Mouse (Mus musculus) embryonic fibroblast, embryonic 13.5 days (primary cell): Measurements from ENCODE around the gene Thap3.

Source experiments
- CTCF ChIP-seq: IDR thresholded peaks from 2 replicates; pipeline ENCODE4 v1.5.1; 2011; ENCODE audit warnings: mild to moderate bottlenecking, control low read depth, low read length, moderate library complexity, borderline replicate concordance; ENCODE audit not compliant: insufficient read depth
- POLR2A ChIP-seq: IDR thresholded peaks from 2 replicates; pipeline ENCODE4 v1.6.1; 2011; ENCODE audit warnings: low read depth, mild to moderate bottlenecking, control low read depth, low read length, moderate library complexity

GRCm38 (mm10) chr4:152011171-152011760, 22.5 kb upstream of the Thap3 start:
- TF ChIP-seq CTCF (no peak), POLR2A (no peak)
